Mouse (Mus musculus) cerebellum, adult 2 months (tissue): ENCODE data around the gene Prickle3.
"Not testable (repeated sequence)": the region's sequence is repeated elsewhere in the genome, so short reads cannot be mapped to it uniquely, and the experiment has no call there.

Experiments used
- CTCF ChIP-seq: fragments of 200-500 bp; IDR thresholded peaks from 2 replicates; pipeline ENCODE4 v1.5.1; 2011; ENCODE audit warnings: low read depth, mild to moderate bottlenecking, control low read depth, low read length, moderate library complexity, borderline replicate concordance; ENCODE audit not compliant: insufficient read depth
- POLR2A ChIP-seq: fragments of 200-500 bp; IDR thresholded peaks from 2 replicates; pipeline ENCODE4 v1.6.1; 2011; ENCODE audit warnings: low read length, control low read depth, borderline replicate concordance; ENCODE audit not compliant: insufficient read depth

GRCm38 (mm10) chrX:7713764-7714134 is 56.7 kb downstream of the Prickle3 start:
- not testable (repeated sequence) for TF ChIP-seq CTCF, POLR2A
